ENCODE assay signal across 13 mouse cellular contexts in genomic region chr9:27164957-27165356, GRCm38 (mm10).
"Had no signal": no experiment of that assay in that cellular context is flagged by ENCODE, and none has a peak within 500 bp of the region (broad histone marks: within the 10 kb centered on the region; RNA-seq: fewer than 3 reads in every experiment).

No protein-coding gene starts in this region.

- H3K27ac ChIP-seq: kidney, postnatal 0 days; layer of hippocampus, adult 2 months; limb, embryonic 13.5 days; liver, embryonic 14.5 days; neural tube, embryonic 15.5 days had no signal

- H3K9ac ChIP-seq: limb, embryonic 13.5 days; liver, embryonic 14.5 days; neural tube, embryonic 15.5 days had no signal

- H3K4me3 ChIP-seq: layer of hippocampus, adult 2 months; limb, embryonic 13.5 days; myocyte; neural tube, embryonic 15.5 days had no signal

- H3K27me3 ChIP-seq: limb, embryonic 13.5 days; neural tube, embryonic 15.5 days had no signal

- H3K4me1 ChIP-seq: limb, embryonic 13.5 days; neural tube, embryonic 15.5 days had no signal

- H3K4me2 ChIP-seq: limb, embryonic 13.5 days; neural tube, embryonic 15.5 days had no signal

- DNase-seq: left cerebral cortex, postnatal 4 days; lung, adult 18-20 months; midbrain, embryonic 14.5 days; right cerebral cortex, postnatal 4 days; spleen, adult 18-20 months; thymus, adult 18-20 months; thymus, postnatal 14 days had no signal

- H3K36me3 ChIP-seq: limb, embryonic 13.5 days; neural tube, embryonic 15.5 days had no signal

- H3K9me3 ChIP-seq: limb, embryonic 13.5 days; neural tube, embryonic 15.5 days had no signal
